Mouse (Mus musculus) gonadal fat pad, adult 2 months (tissue): ENCODE data around the gene Kdelc1. TPM values are rescaled to one million over a fixed set of nuclear protein-coding genes. Genes with fewer than 3 reads are reported as not detected.

Experiments used
- DNase-seq: peaks from one replicate; pipeline ENCODE4 v3.0.0-alpha.2; 2012; ENCODE audit warnings: low read depth
- polyA plus RNA-seq: library from polyadenylated mRNA; depleted of rRNA; stranded (reverse); fragments of >200 nt; gene quantifications from 2 replicates; pipeline ENCODE4 v1.2.3, GENCODE M21; 2012; rRNA removed

Kdelc1 gene
- polyA plus RNA-seq, 1 experiment = 12.2 TPM

GRCm38 (mm10) chr1:44063439-44063838, 55.2 kb downstream of the Kdelc1 start:
- no peak for DNase-seq

- no peak for DNase-seq
Observed at GRCm38 (mm10) chr1:44061836-44062235, 56.8 kb downstream of the Kdelc1 start, which contains the start of gene Gm8251. Gene Gm8251, minus strand, starts transcription at chr1:44061936.

DNA sequence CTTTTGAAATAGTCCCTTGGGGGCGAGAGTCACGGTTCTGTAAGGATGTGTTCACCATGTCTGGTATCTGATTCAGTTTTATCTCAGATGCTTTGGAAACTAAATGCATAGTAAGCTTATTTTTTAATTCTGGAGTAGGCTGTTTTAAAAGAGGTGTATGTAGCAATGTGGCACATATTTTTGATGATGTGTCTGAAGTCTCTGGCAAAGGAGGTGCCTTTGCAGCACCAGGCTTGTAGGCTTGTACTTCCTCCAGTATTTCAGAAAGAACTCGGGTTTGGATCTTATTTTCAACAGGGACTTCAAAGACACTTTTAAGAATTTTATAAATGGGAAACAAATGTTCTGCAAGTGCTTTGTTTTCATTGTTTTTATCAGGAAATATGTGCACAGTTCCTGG, 60.8 kb downstream of the Kdelc1 start:
- no peak for DNase-seq

Other genes starting within 250 kb of the Kdelc1 start
- 8.4 and 9.4 TPM in 2 replicates for gene Tpp2, start 185.2 kb downstream of the Kdelc1 start, polyA plus RNA-seq
- gene Mettl21c, start 98.8 kb downstream of the Kdelc1 start, polyA plus RNA-seq = 0.03 and 0.24 TPM in 2 replicates
- not detected in 2 replicates for gene Gm8251, start 56.9 kb downstream of the Kdelc1 start, polyA plus RNA-seq
- gene Tex30, start 16.4 kb downstream of the Kdelc1 start, polyA plus RNA-seq = 4.8 and 5.8 TPM in 2 replicates
- 9.5 and 11.1 TPM in 2 replicates for gene Bivm, start 149 bp upstream of the Kdelc1 start, polyA plus RNA-seq
- gene Ercc5, start 28.9 kb upstream of the Kdelc1 start, polyA plus RNA-seq = 5.6 and 7.7 TPM in 2 replicates
- not detected in 2 replicates for gene Mettl21e, start 100.2 kb upstream of the Kdelc1 start, polyA plus RNA-seq